In the genomic region with DNA sequence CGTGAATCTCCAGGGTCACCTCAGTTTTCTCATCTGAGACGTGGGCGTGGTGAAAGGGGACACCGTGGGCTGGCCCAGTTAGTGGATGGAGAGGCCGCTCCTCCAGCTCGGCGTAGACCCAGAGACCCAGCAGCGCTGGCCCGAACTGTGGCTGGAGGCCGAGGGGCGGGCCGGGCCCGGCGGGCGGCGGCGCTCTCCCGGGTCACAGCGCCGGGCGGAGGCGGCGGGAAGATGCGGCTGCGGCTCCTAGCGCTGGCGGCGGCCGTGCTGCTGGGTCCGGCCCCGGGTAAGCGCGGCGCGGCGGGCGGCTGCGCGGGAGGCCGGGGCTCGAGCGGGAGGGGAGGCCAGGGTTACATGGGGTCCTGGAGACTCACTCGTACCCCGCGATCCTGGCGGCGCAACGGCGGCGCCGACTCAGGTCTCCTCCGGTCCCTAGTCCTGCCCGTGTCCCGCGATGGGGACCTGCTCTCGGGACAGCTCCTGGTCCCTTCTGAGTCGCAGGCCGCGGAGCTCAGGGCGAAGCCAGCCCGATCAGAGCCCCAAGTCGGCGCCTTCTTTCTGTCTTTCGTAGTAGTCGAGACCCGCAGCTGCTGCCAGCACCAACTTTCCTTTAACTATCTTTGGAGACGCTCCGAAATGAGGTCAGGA, we compare ENCODE assay signal across 9 mouse cellular contexts. TPM values are rescaled to one million over a fixed set of nuclear protein-coding genes. Genes with fewer than 3 reads are reported as not detected.
DNase-seq lines count a peak whose midpoint lies in the region; ATAC-seq and TF ChIP-seq lines count a peak whose summit lies in the region.
"Had no signal": no experiment of that assay in that cellular context is flagged by ENCODE, and none has a peak within 500 bp of the region (broad histone marks: within the 10 kb centered on the region; RNA-seq: fewer than 3 reads in every experiment).

Gene Vstm4, plus strand, starts transcription at position 76 of the 648 bp plus-strand sequence.

- no peak for TF ChIP-seq EP300 in ES-Bruce4 (IDR thresholded peaks at IDR 0.05; ENCODE audit: insufficient read depth, low read depth, low read length)

- H3K27me3 ChIP-seq in ES-Bruce4 (ENCODE audit: control insufficient read depth, insufficient read depth, low read length, poor library complexity, severe bottlenecking), result peaks cover 5% of the 10 kb centered on the region
- peaks cover 2% of the 10 kb centered on the region; the same call in 1 of the 2 replicates for H3K27me3 ChIP-seq in cerebellum, adult 2 months (ENCODE audit: control insufficient read depth, insufficient read depth, low read length)
- H3K27me3 ChIP-seq in lung, embryonic 16.5 days (ENCODE audit: control insufficient read depth, insufficient read depth, low read depth, low read length), result peaks cover 2% of the 10 kb centered on the region; the same call in 1 of the 2 replicates
- H3K27me3 ChIP-seq: CH12.LX had no signal

- no peaks in the 10 kb centered on the region for H3K9me3 ChIP-seq in ES-Bruce4 (replicated peaks; ENCODE audit: control insufficient read depth, insufficient read depth, low read length, poor library complexity, severe bottlenecking)
- H3K9me3 ChIP-seq in lung, embryonic 16.5 days (ENCODE audit: control insufficient read depth, low read length), result no peaks in the 10 kb centered on the region

- no peaks in the 10 kb centered on the region for H3K4me1 ChIP-seq in ES-Bruce4 (ENCODE audit: control insufficient read depth, insufficient read depth, low read length)
- H3K4me1 ChIP-seq in cerebellum, adult 2 months (ENCODE audit: control insufficient read depth, insufficient read depth, low read length), result peaks cover 3% of the 10 kb centered on the region; the same call in 1 of the 2 replicates
- H3K4me1 ChIP-seq in lung, embryonic 16.5 days (replicated peaks; ENCODE audit: control insufficient read depth, insufficient read depth, low read length), result peaks cover 18% of the 10 kb centered on the region

- H3K4me2 ChIP-seq in lung, embryonic 16.5 days (ENCODE audit: low read depth, low read length), result peak within 1 kb of the TSS; percentile 67

- peak; percentile 53 to 54 for DNase-seq in cerebellum, adult 2 months
- DNase-seq in heart, postnatal 4 days, result peak; percentile 82
- peak; percentile 10 to 23 for DNase-seq in layer of hippocampus, adult 8-10 months (ENCODE audit: low spot score in 2 of 2)
- DNase-seq in right cerebral cortex, adult 18-20 months, result peak; percentile 19
- DNase-seq in thymus, postnatal 0 days (ENCODE audit: low spot score), result no peak

- TF ChIP-seq POLR2A in ES-Bruce4 (IDR thresholded peaks at IDR 0.05; ENCODE audit: insufficient read depth, low read length), result no peak
- TF ChIP-seq POLR2A in cerebellum, adult 2 months (IDR thresholded peaks at IDR 0.05; ENCODE audit: borderline replicate concordance, insufficient read depth, low read length), result no peak

- H3K27ac ChIP-seq in ES-Bruce4 (ENCODE audit: insufficient read depth, low read length), result no peak within 1 kb of the TSS
- H3K27ac ChIP-seq in cerebellum, adult 2 months (ENCODE audit: insufficient read depth, low read length), result no peak within 1 kb of the TSS; the same call in 1 of the 2 replicates
- peak within 1 kb of the TSS; percentile 82 for H3K27ac ChIP-seq in lung, embryonic 16.5 days (ENCODE audit: low read length)

- 2% methylated on average over 66 of the region's 68 CpGs for WGBS in cerebellum, adult 2 months
- WGBS in lung, embryonic 16.5 days, result under 1% methylated on average over 58 of the region's 68 CpGs

- H3K36me3 ChIP-seq in ES-Bruce4 (ENCODE audit: control insufficient read depth, insufficient read depth, low read length, poor library complexity, severe bottlenecking), result no peaks in the 10 kb centered on the region
- no peaks in the 10 kb centered on the region for H3K36me3 ChIP-seq in lung, embryonic 16.5 days (ENCODE audit: control insufficient read depth, insufficient read depth, low read length)

- H3K9ac ChIP-seq in ES-Bruce4 (ENCODE audit: low read depth, poor library complexity, severe bottlenecking), result peak within 1 kb of the TSS; percentile 62; the same call in 1 of the 2 replicates
- H3K9ac ChIP-seq in lung, embryonic 16.5 days (ENCODE audit: low read length), result peak within 1 kb of the TSS; percentile 82

- TF ChIP-seq CTCF in ES-Bruce4 (IDR thresholded peaks at IDR 0.05; ENCODE audit: low read depth, low read length), result no peak
- no peak for TF ChIP-seq CTCF in cerebellum, adult 2 months (IDR thresholded peaks at IDR 0.05; ENCODE audit: borderline replicate concordance, insufficient read depth, low read depth, low read length)

- ATAC-seq in frontal cortex, adult (ENCODE audit: low TSS enrichment), result peak; percentile 74
- ATAC-seq in lung, embryonic 16.5 days (ENCODE audit: low read depth), result peak; percentile 77

- peak within 1 kb of the TSS; percentile 47 for H3K4me3 ChIP-seq in ES-Bruce4 (ENCODE audit: low read depth, low read length)
- peak within 1 kb of the TSS; percentile 41 for H3K4me3 ChIP-seq in cerebellum, adult 2 months (replicated peaks; ENCODE audit: insufficient read depth, low read depth, low read length)
- H3K4me3 ChIP-seq in lung, embryonic 16.5 days (ENCODE audit: low read length), result peak within 1 kb of the TSS; percentile 64

RNA-seq across cellular contexts. Expression of gene Vstm4, which starts in this region (rescaled TPM):
- polyA plus RNA-seq in ES-Bruce4 (2011; ENCODE audit: insufficient read depth, insufficient read length, low read depth, missing spikeins), result not detected in 2 replicates
- polyA plus RNA-seq in cerebellum, adult 2 months (2012; rRNA removed), result 5.5 and 7.1 TPM in 2 replicates
- total RNA-seq in heart, postnatal 4 days (2021), result 10 to 100 TPM; 18.6 to 19.4 TPM
- total RNA-seq in layer of hippocampus, adult 8-10 months (2022), result 1 to 10 TPM; 3.1 to 4.6 (median 3.5) TPM
- polyA plus RNA-seq in lung, embryonic 16.5 days (2015; fragmentation: Nextera tagmentation; extraction: Ambion mirVana), result 67.3 and 72.1 TPM in 2 replicates
- polyA plus RNA-seq in thymus, postnatal 0 days (2015; fragmentation: Nextera tagmentation; extraction: Ambion mirVana), result 3.7 and 4.0 TPM in 2 replicates
- total RNA-seq: CH12.LX had no signal
